Mouse (Mus musculus) lung, embryonic 14.5 days (tissue): ENCODE data around the gene Fam89a. TPM values are rescaled to one million over a fixed set of nuclear protein-coding genes. Genes with fewer than 3 reads are reported as not detected.

ENCODE experiments used
- ATAC-seq: fragments of 200-750 bp; cut with Nextera tagmentation; 2 replicates; pipeline ENCODE4 v1.8.0; 2017; ENCODE audit warnings: mild to moderate bottlenecking, moderate TSS enrichment, moderate library complexity; ENCODE audit not compliant: insufficient read depth
- DNase-seq: peaks from one replicate; pipeline ENCODE4 v3.0.0-alpha.2; 2015
- H3K27ac ChIP-seq: fragments of 300-500 bp; sonication (generic); 2 replicates; pipeline ENCODE4 v1.5.1; 2014; ENCODE audit warnings: low read depth, mild to moderate bottlenecking, moderate library complexity
- H3K27me3 ChIP-seq: fragments of 300-500 bp; sonication (generic); 2 replicates; pipeline ENCODE4 v1.6.1; 2014; ENCODE audit warnings: low read length, control low read depth; ENCODE audit not compliant: insufficient read depth
- H3K36me3 ChIP-seq: fragments of 300-500 bp; sonication (generic); 2 replicates; pipeline ENCODE4 v1.6.1; 2014; ENCODE audit warnings: control low read depth; ENCODE audit not compliant: insufficient read depth
- H3K4me1 ChIP-seq: fragments of 300-500 bp; sonication (generic); 2 replicates; pipeline ENCODE4 v1.6.1; 2014; ENCODE audit warnings: antibody characterized with exemption, control low read depth; ENCODE audit not compliant: insufficient read depth
- H3K4me2 ChIP-seq: fragments of 300-500 bp; sonication (generic); 2 replicates; pipeline ENCODE4 v1.6.1; 2014; ENCODE audit warnings: mild to moderate bottlenecking
- H3K4me3 ChIP-seq: fragments of 300-500 bp; sonication (generic); 2 replicates; pipeline ENCODE4 v1.5.1; 2014; ENCODE audit warnings: low read depth, low read length
- H3K9ac ChIP-seq: fragments of 300-500 bp; sonication (generic); 2 replicates; pipeline ENCODE4 v1.6.1; 2014
- H3K9me3 ChIP-seq: fragments of 300-500 bp; sonication (generic); 2 replicates; pipeline ENCODE4 v1.6.1; 2016; ENCODE audit warnings: low read depth, low read length, control low read depth
- CTCF ChIP-seq: IDR thresholded peaks from 2 replicates; pipeline ENCODE4 v1.5.1; 2016; ENCODE audit warnings: antibody characterized with exemption, low read depth
- WGBS: fragments of 180-500 bp; shearing (Covaris S2); extraction: QIAGEN DNeasy Blood & Tissue Kit; methylation state at CpG from one replicate; pipeline ENCODE4 v1.1.7; 2014; 5-methylcytosine and 5-hydroxymethylcytosine counted together
- polyA plus RNA-seq: library from polyadenylated mRNA; unstranded; fragments of >200 nt; fragmentation: Nextera tagmentation; extraction: Ambion mirVana; gene quantifications from 2 replicates; pipeline ENCODE4 v1.2.1, GENCODE M21; 2014

Gene Fam89a
- polyA plus RNA-seq, 1 experiment from 2014 or later = 20.5 TPM

DNA sequence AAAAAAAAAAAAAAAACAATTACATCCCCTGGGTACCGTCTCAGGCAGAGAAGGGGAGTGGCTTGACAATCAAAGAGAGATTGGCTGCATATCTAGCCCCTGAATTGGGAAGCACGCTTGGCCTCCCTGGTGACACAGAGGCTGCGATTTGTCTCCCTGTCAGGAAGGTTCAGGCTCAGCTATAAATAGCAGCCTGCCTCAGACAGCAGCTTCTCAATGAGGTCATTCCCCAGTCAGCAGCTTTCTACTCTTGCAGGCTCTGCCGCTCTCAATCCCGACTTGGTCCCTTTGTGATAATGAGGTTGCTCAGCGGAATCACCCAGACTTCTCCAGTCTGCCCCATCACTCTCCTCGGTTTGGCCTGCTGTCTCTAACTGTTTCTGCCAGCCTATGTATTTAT is 28.6 kb upstream of the Fam89a start:
- Histone ChIP-seq H3K4me3 (no peak overlapping the region), H3K36me3 (no peaks in the 10 kb centered on the region), H3K27me3 (0 out of 2 replicates have a peak, but pooled peaks cover 4% of the 10 kb centered on the region), H3K9me3 (no peaks in the 10 kb centered on the region), H3K27ac (peak overlapping the region; percentile 13; the same call in 1 of the 2 replicates), H3K4me1 (peaks cover 12% of the 10 kb centered on the region; the same call in 1 of the 2 replicates), H3K9ac (no peak overlapping the region; the same call in 1 of the 2 replicates), H3K4me2 (no peak overlapping the region)
- DNase-seq = peak; percentile 69
- 3% methylated on average over 7 of the region's 7 CpGs for WGBS
- ATAC-seq = peak; percentile 60; the same call in 1 of the 2 replicates
- TF ChIP-seq CTCF = no peak

DNA sequence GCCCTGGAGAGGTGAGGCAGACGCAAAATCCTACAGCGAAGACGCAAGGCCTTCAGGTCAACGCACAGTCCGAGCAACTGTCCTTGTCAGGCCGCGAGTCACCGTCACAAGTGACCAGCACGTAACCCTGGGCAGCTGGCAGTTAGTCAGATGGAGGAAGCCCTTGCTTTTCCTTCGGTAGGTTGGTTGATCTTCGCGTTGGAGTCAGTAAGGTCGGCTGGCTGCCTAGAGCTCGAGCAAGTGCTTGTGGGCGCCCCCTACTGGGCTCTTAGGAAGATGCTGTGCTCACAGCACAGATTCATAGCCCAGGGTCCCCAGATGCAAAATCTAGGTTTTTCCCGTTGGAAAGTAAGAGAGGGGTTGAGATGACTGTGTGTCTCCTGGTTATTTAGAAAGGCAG is 24.1 kb upstream of the Fam89a start:
- no peak for ATAC-seq
- Histone ChIP-seq H3K36me3 (no peaks in the 10 kb centered on the region), H3K9me3 (no peaks in the 10 kb centered on the region), H3K27me3 (0 out of 2 replicates have a peak, but pooled peaks cover 4% of the 10 kb centered on the region), H3K27ac (no peak overlapping the region), H3K9ac (no peak overlapping the region), H3K4me1 (peaks cover 12% of the 10 kb centered on the region; the same call in 1 of the 2 replicates), H3K4me2 (peak overlapping the region; percentile 54), H3K4me3 (0 out of 2 replicates have a peak overlapping the region, but pooled peaks have one; percentile 9)
- peak; percentile 90 for DNase-seq
- TF ChIP-seq CTCF = peak; percentile 86
- 11% methylated on average over 16 of the region's 16 CpGs for WGBS

DNA sequence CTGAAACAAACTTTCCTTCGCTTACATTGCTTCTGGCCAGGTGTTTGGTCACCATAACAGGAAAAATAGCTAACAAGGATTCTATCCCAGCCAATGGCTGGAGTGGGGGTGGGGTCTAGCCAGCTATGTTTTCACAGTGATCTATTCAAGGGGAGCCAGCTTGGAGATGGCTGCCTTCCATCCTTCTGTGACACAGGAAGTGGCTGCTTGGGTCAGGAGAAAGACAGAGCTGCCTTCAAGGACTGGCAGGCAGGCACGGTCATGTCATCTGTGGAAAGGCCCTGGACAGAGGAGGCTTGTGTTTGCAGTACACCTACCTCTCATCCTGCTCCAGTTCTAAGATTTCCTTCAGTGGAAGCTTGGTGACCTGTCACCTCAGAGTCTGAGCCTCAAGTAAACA is 20.8 kb upstream of the Fam89a start:
- peak overlapping the region; percentile 56; the same call in 1 of the 2 replicates for H3K27ac ChIP-seq
- WGBS = 35% methylated on average over 2 of the region's 2 CpGs
- no peak overlapping the region for H3K9ac ChIP-seq
- no peaks in the 10 kb centered on the region for H3K36me3 ChIP-seq
- no peaks in the 10 kb centered on the region for H3K27me3 ChIP-seq
- H3K4me2 ChIP-seq = no peak overlapping the region
- no peak overlapping the region for H3K4me3 ChIP-seq
- peak; percentile 15 for DNase-seq
- no peak for ATAC-seq
- no peaks in the 10 kb centered on the region for H3K9me3 ChIP-seq
- peaks cover 6% of the 10 kb centered on the region; the same call in 1 of the 2 replicates for H3K4me1 ChIP-seq
- no peak for TF ChIP-seq CTCF

DNA sequence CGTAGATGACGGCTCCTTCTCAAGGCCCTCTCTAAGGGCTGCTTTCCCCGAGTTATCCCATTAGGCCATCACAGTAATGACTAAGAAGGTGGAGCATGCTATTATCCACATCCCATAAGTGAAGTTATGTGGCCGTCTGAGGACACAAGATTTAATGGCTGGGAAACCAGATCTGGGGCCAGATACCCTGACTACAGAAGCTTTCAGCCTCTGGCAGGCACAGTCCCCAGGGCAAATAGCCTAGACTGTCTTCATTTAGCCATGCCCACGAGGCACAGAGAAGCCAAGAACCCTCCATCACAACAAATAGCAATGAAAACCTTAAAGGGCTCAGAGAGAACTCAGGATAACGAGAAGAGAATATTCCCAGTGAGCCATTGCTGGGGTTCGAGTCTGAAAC is 11.4 kb upstream of the Fam89a start:
- ATAC-seq = no peak
- H3K4me1 ChIP-seq = no peaks in the 10 kb centered on the region
- no peaks in the 10 kb centered on the region for H3K9me3 ChIP-seq
- H3K27me3 ChIP-seq = no peaks in the 10 kb centered on the region
- H3K4me3 ChIP-seq = no peak overlapping the region
- no peak overlapping the region for H3K9ac ChIP-seq
- H3K4me2 ChIP-seq = no peak overlapping the region
- DNase-seq = no peak
- WGBS = 60% methylated on average over 7 of the region's 7 CpGs
- TF ChIP-seq CTCF = no peak
- H3K36me3 ChIP-seq = no peaks in the 10 kb centered on the region
- H3K27ac ChIP-seq = no peak overlapping the region

DNA sequence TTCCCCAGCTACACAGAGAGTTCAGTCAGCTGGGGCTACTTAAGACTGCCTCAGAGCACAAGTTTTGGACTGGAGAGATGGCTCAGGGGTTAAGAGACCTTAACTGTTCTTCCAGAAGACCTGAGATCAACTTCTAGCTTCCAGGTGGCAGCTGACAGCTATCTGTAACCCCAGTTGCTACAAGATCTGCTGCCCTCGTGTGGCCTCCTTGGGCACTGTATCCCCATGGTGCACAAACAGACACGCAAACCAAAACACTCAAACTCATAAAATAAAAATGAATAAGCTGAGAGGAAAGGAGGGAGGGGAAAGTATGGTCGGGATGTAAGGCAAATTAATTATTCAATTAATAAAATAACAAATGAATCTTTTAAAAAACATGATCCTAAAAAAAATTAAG is 6.9 kb upstream of the Fam89a start:
- H3K9ac ChIP-seq = no peak overlapping the region
- no peak overlapping the region for H3K4me2 ChIP-seq
- no peaks in the 10 kb centered on the region for H3K27me3 ChIP-seq
- 0 out of 2 replicates have a peak, but pooled peaks cover 2% of the 10 kb centered on the region for H3K4me1 ChIP-seq
- no peaks in the 10 kb centered on the region for H3K36me3 ChIP-seq
- ATAC-seq (no peak), DNase-seq (peak; percentile 61)
- 37% methylated on average over 3 of the region's 3 CpGs for WGBS
- no peaks in the 10 kb centered on the region for H3K9me3 ChIP-seq
- H3K27ac ChIP-seq = no peak overlapping the region
- H3K4me3 ChIP-seq = no peak overlapping the region
- peak; percentile 67 for TF ChIP-seq CTCF

DNA sequence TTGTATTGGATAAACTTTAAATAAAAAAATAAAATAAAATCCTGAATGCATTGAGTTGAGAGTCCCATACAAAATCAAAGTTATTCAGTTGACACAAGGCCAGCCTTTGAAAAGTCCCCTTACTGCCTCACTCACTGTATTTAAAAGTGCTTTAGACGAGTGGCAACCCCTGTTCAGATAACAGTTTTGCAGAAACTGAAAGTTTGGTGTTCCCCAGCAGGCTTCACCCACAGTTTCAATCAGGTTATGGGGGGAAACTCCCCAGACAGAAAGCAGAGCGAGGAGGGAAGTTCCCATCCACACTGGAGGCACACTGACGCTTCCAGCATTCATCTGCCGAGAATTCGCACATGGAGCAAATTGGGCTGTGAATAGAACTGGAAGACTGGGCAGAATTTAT is 5.0 kb upstream of the Fam89a start:
- Histone ChIP-seq H3K4me2 (no peak overlapping the region), H3K27me3 (peaks cover 7% of the 10 kb centered on the region), H3K27ac (peak overlapping the region; percentile 65), H3K4me1 (0 out of 2 replicates have a peak, but pooled peaks cover 5% of the 10 kb centered on the region), H3K4me3 (no peak overlapping the region), H3K9ac (no peak overlapping the region), H3K9me3 (no peaks in the 10 kb centered on the region), H3K36me3 (no peaks in the 10 kb centered on the region)
- TF ChIP-seq CTCF = no peak
- no peak for ATAC-seq
- DNase-seq = no peak
- 55% methylated on average over 5 of the region's 5 CpGs for WGBS

DNA sequence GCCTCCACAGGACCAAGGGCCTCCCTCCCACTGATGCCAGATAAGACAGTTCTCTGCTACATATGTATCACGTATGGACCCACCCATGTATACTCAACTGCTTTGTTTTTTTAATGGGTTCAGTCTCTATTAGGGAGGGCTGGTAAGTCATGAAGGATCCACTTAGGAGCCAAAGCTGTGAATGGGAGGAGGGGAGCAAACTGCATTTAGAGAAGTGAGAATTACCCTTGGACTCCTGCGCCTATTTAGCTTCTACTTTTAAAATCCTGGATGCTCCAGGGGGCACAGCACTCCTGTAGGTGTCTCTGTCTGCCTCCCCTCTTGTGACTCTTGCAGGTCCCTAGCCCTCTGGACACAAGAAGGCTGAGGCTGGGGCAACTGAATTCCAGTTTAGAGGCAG is 4.5 kb upstream of the Fam89a start:
- Histone ChIP-seq H3K4me3 (no peak overlapping the region), H3K4me1 (0 out of 2 replicates have a peak, but pooled peaks cover 9% of the 10 kb centered on the region), H3K9me3 (no peaks in the 10 kb centered on the region), H3K9ac (no peak overlapping the region), H3K36me3 (no peaks in the 10 kb centered on the region), H3K27ac (no peak overlapping the region; the same call in 1 of the 2 replicates), H3K27me3 (peaks cover 11% of the 10 kb centered on the region), H3K4me2 (no peak overlapping the region)
- 34% methylated on average over 2 of the region's 2 CpGs for WGBS
- no peak for TF ChIP-seq CTCF
- no peak for DNase-seq
- no peak for ATAC-seq
